Comparison of ENCODE assay signal across 9 mouse cellular contexts in genomic region chr6:136807395-136808013, GRCm38 (mm10). TPM values are rescaled to one million over a fixed set of nuclear protein-coding genes. Genes with fewer than 3 reads are reported as not detected.
DNase-seq lines count a peak whose midpoint lies in the region; ATAC-seq and TF ChIP-seq lines count a peak whose summit lies in the region.
"Had no signal": no experiment of that assay in that cellular context is flagged by ENCODE, and none has a peak within 500 bp of the region (broad histone marks: within the 10 kb centered on the region; RNA-seq: fewer than 3 reads in every experiment).

No protein-coding gene starts in this region.

- ATAC-seq in embryonic facial prominence, embryonic 13.5 days (ENCODE audit: insufficient number of reproducible peaks, insufficient read depth, low FRiP score, low TSS enrichment, low read depth), result no peak; the same call in 1 of the 2 replicates
- ATAC-seq in intestine, embryonic 14.5 days (replicated peaks; ENCODE audit: low FRiP score, low TSS enrichment, low read depth), result peak; percentile 8; the same call in 1 of the 2 replicates
- ATAC-seq in neural tube, embryonic 11.5 days (ENCODE audit: insufficient read depth, low FRiP score, low TSS enrichment), result no peak; the same call in 1 of the 2 replicates
- ATAC-seq in frontal cortex, adult (ENCODE audit: low TSS enrichment), result no peak

- H3K4me3 ChIP-seq in left cerebral cortex, adult 2 months, result peak overlapping the region; percentile 65
- peak overlapping the region; percentile 87 for H3K4me3 ChIP-seq in embryonic facial prominence, embryonic 13.5 days
- peak overlapping the region; percentile 76 for H3K4me3 ChIP-seq in intestine, embryonic 14.5 days (ENCODE audit: low read depth, low read length)
- peak overlapping the region; percentile 67 for H3K4me3 ChIP-seq in neural tube, embryonic 11.5 days (ENCODE audit: low read depth, low read length)

- H3K27ac ChIP-seq in left cerebral cortex, adult 2 months, result peak overlapping the region; percentile 76
- H3K27ac ChIP-seq in embryonic facial prominence, embryonic 13.5 days, result peak overlapping the region; percentile 84
- H3K27ac ChIP-seq in intestine, embryonic 14.5 days (ENCODE audit: low read depth), result peak overlapping the region; percentile 85
- no peak overlapping the region for H3K27ac ChIP-seq in neural tube, embryonic 11.5 days (ENCODE audit: low read depth, low read length)

- H3K4me2 ChIP-seq in embryonic facial prominence, embryonic 13.5 days, result peak overlapping the region; percentile 96
- H3K4me2 ChIP-seq in intestine, embryonic 14.5 days (ENCODE audit: low read length), result peak overlapping the region; percentile 96
- peak overlapping the region; percentile 38 for H3K4me2 ChIP-seq in neural tube, embryonic 11.5 days (ENCODE audit: low read depth)

- intact Hi-C loops in left cerebral cortex, adult 2 months (cut with DNase I), result loop anchor here (1.0 kb wide), 1 partner anchor 21 kb away; the partner anchor contains the start of gene Wbp11

- H3K9me3 ChIP-seq in embryonic facial prominence, embryonic 13.5 days, result no peaks in the 10 kb centered on the region
- H3K9me3 ChIP-seq in intestine, embryonic 14.5 days (ENCODE audit: control insufficient read depth, low read length), result no peaks in the 10 kb centered on the region
- H3K9me3 ChIP-seq in neural tube, embryonic 11.5 days (ENCODE audit: control insufficient read depth, low read length), result no peaks in the 10 kb centered on the region

- no peak for TF ChIP-seq CTCF in left cerebral cortex, adult 2 months (IDR thresholded peaks at IDR 0.05)

- H3K27me3 ChIP-seq in embryonic facial prominence, embryonic 13.5 days, result no peaks in the 10 kb centered on the region
- H3K27me3 ChIP-seq in intestine, embryonic 14.5 days (replicated peaks; ENCODE audit: control insufficient read depth, insufficient read depth, low read length), result no peaks in the 10 kb centered on the region
- H3K27me3 ChIP-seq in neural tube, embryonic 11.5 days (ENCODE audit: control insufficient read depth, insufficient read depth, low read length), result no peaks in the 10 kb centered on the region

- H3K36me3 ChIP-seq in embryonic facial prominence, embryonic 13.5 days, result peaks cover 10% of the 10 kb centered on the region
- peaks cover 9% of the 10 kb centered on the region for H3K36me3 ChIP-seq in intestine, embryonic 14.5 days (ENCODE audit: control insufficient read depth, insufficient read depth, low read length)
- H3K36me3 ChIP-seq in neural tube, embryonic 11.5 days (ENCODE audit: control insufficient read depth, insufficient read depth, low read length), result peaks cover 2% of the 10 kb centered on the region; the same call in 1 of the 2 replicates

- H3K9ac ChIP-seq in embryonic facial prominence, embryonic 13.5 days, result peak overlapping the region; percentile 62
- H3K9ac ChIP-seq in intestine, embryonic 14.5 days (ENCODE audit: low read length), result peak overlapping the region; percentile 44
- peak overlapping the region; percentile 8; the same call in 1 of the 2 replicates for H3K9ac ChIP-seq in neural tube, embryonic 11.5 days (ENCODE audit: low read length)

- WGBS in embryonic facial prominence, embryonic 13.5 days, result 40% methylated on average over 18 of the region's 18 CpGs
- WGBS in intestine, embryonic 14.5 days, result 31% methylated on average over 18 of the region's 18 CpGs
- WGBS in neural tube, embryonic 11.5 days, result 28% methylated on average over 18 of the region's 18 CpGs

- peaks cover 27% of the 10 kb centered on the region for H3K4me1 ChIP-seq in embryonic facial prominence, embryonic 13.5 days
- H3K4me1 ChIP-seq in intestine, embryonic 14.5 days (replicated peaks; ENCODE audit: control insufficient read depth, insufficient read depth, low read length), result peaks cover 26% of the 10 kb centered on the region
- peaks cover 5% of the 10 kb centered on the region; the same call in 1 of the 2 replicates for H3K4me1 ChIP-seq in neural tube, embryonic 11.5 days (ENCODE audit: control insufficient read depth, insufficient read depth, low read length)

- no peak for DNase-seq in left cerebral cortex, adult 2 months (ENCODE audit: extremely low spot score in 1 of 2, low spot score in 2 of 2)
- DNase-seq in left cerebral cortex, adult 18-20 months (ENCODE audit: low spot score in 2 of 2), result no peak
- DNase-seq in intestine, embryonic 14.5 days (ENCODE audit: low spot score), result peak; percentile 64
- no peak for DNase-seq in neural tube, embryonic 11.5 days (ENCODE audit: low spot score)
- DNase-seq in spleen, postnatal 10 days (ENCODE audit: low spot score in 2 of 2), result no peak
- DNase-seq in cerebellum, postnatal 36 days, result no peak

RNA-seq across cellular contexts. Expression of gene H2afj, which starts 0.5 kb away (rescaled TPM):
- 10 to 100 TPM; 54.7 to 59.1 TPM for total RNA-seq in left cerebral cortex, adult 2 months (2021)
- total RNA-seq in left cerebral cortex, adult 18-20 months (2021), result 10 to 100 TPM; 50.9 to 57.0 TPM
- polyA plus RNA-seq in embryonic facial prominence, embryonic 13.5 days (2015; fragmentation: Nextera tagmentation; extraction: Ambion mirVana), result 120 and 127 TPM in 2 replicates
- 152 and 182 TPM in 2 replicates for polyA plus RNA-seq in intestine, embryonic 14.5 days (2014; fragmentation: Nextera tagmentation; extraction: Ambion mirVana)
- polyA plus RNA-seq in neural tube, embryonic 11.5 days (2014; fragmentation: Nextera tagmentation; extraction: Ambion mirVana), result 81.5 and 88.1 TPM in 2 replicates

RNA-seq across cellular contexts. Expression of gene Hist4h4, which starts 3.3 kb away (rescaled TPM):
- 10 to 100 TPM in 1 of 2 experiments, 1 to 10 TPM in 1; 8.2 to 10.4 TPM for total RNA-seq in left cerebral cortex, adult 2 months (2021)
- total RNA-seq in left cerebral cortex, adult 18-20 months (2021), result 10 to 100 TPM; 11.3 to 13.2 TPM
- 0.80 and 0.99 TPM in 2 replicates for polyA plus RNA-seq in embryonic facial prominence, embryonic 13.5 days (2015; fragmentation: Nextera tagmentation; extraction: Ambion mirVana)
- polyA plus RNA-seq in intestine, embryonic 14.5 days (2014; fragmentation: Nextera tagmentation; extraction: Ambion mirVana), result 1.3 and 2.2 TPM in 2 replicates
- 0.61 and 1.0 TPM in 2 replicates for polyA plus RNA-seq in neural tube, embryonic 11.5 days (2014; fragmentation: Nextera tagmentation; extraction: Ambion mirVana)

RNA-seq across cellular contexts. Expression of gene BC049715, which starts 19.9 kb away (rescaled TPM):
- total RNA-seq in left cerebral cortex, adult 2 months (2021), result 1 to 10 TPM; 2.4 to 3.9 TPM
- 1 to 10 TPM; 2.3 to 2.8 TPM for total RNA-seq in left cerebral cortex, adult 18-20 months (2021)
- polyA plus RNA-seq in embryonic facial prominence, embryonic 13.5 days (2015; fragmentation: Nextera tagmentation; extraction: Ambion mirVana), result 2.2 and 4.3 TPM in 2 replicates
- polyA plus RNA-seq in intestine, embryonic 14.5 days (2014; fragmentation: Nextera tagmentation; extraction: Ambion mirVana), result 1.1 and 1.7 TPM in 2 replicates
- polyA plus RNA-seq in neural tube, embryonic 11.5 days (2014; fragmentation: Nextera tagmentation; extraction: Ambion mirVana), result 0.94 and 1.3 TPM in 2 replicates

RNA-seq across cellular contexts. Expression of gene Wbp11, which starts 20.5 kb away (rescaled TPM):
- 100 to 1,000 TPM; 114 to 116 TPM for total RNA-seq in left cerebral cortex, adult 2 months (2021)
- 100 to 1,000 TPM; 109 to 111 TPM for total RNA-seq in left cerebral cortex, adult 18-20 months (2021)
- polyA plus RNA-seq in embryonic facial prominence, embryonic 13.5 days (2015; fragmentation: Nextera tagmentation; extraction: Ambion mirVana), result 110 and 112 TPM in 2 replicates
- polyA plus RNA-seq in intestine, embryonic 14.5 days (2014; fragmentation: Nextera tagmentation; extraction: Ambion mirVana), result 113 TPM in 2 replicates
- 150 and 154 TPM in 2 replicates for polyA plus RNA-seq in neural tube, embryonic 11.5 days (2014; fragmentation: Nextera tagmentation; extraction: Ambion mirVana)

RNA-seq across cellular contexts. Expression of gene Gucy2c, which starts 25.9 kb away (rescaled TPM):
- total RNA-seq in left cerebral cortex, adult 2 months (2021), result under 1 TPM; 0.38 to 0.40 TPM
- total RNA-seq in left cerebral cortex, adult 18-20 months (2021), result under 1 TPM; 0.26 to 0.47 TPM
- 0.36 TPM in 1 of 2 replicates, not detected in the other for polyA plus RNA-seq in embryonic facial prominence, embryonic 13.5 days (2015; fragmentation: Nextera tagmentation; extraction: Ambion mirVana)
- 62.1 and 63.7 TPM in 2 replicates for polyA plus RNA-seq in intestine, embryonic 14.5 days (2014; fragmentation: Nextera tagmentation; extraction: Ambion mirVana)
- polyA plus RNA-seq in neural tube, embryonic 11.5 days (2014; fragmentation: Nextera tagmentation; extraction: Ambion mirVana), result 0.30 and 0.40 TPM in 2 replicates
- total RNA-seq: adrenal gland, postnatal 36 days had no signal

Comparison
In these comparisons a context has a peak if more than half of its experiments do, and no peak if none do; other contexts are left out.
1. H3K4me2 ChIP-seq: peak in every context shown above with its lines; median percentile 96 in embryonic facial prominence, embryonic 13.5 days; 96 in intestine, embryonic 14.5 days; 38 in neural tube, embryonic 11.5 days.
2. H3K9ac ChIP-seq: peak in every context shown above with its lines; median percentile 62 in embryonic facial prominence, embryonic 13.5 days; 44 in intestine, embryonic 14.5 days; 8 in neural tube, embryonic 11.5 days.